ENCODE assay signal across 14 mouse cellular contexts in genomic region chr9:7870556-7871315, GRCm38 (mm10). TPM values are rescaled to one million over a fixed set of nuclear protein-coding genes. Genes with fewer than 3 reads are reported as not detected.
DNase-seq lines count a peak whose midpoint lies in the region; ATAC-seq and TF ChIP-seq lines count a peak whose summit lies in the region.
"Had no signal": no experiment of that assay in that cellular context is flagged by ENCODE, and none has a peak within 500 bp of the region (broad histone marks: within the 10 kb centered on the region; RNA-seq: fewer than 3 reads in every experiment).

No protein-coding gene starts in this region.

- no peak for TF ChIP-seq POLR2A in bone marrow, adult 2 months (IDR thresholded peaks at IDR 0.05; ENCODE audit: borderline replicate concordance, control insufficient read depth, low read depth, low read length)

- peaks cover 34% of the 10 kb centered on the region for H3K4me1 ChIP-seq in liver, embryonic 12.5 days
- H3K4me1 ChIP-seq in liver, embryonic 11.5 days (replicated peaks; ENCODE audit: control insufficient read depth, insufficient read depth, low read length): peaks cover 6% of the 10 kb centered on the region
- H3K4me1 ChIP-seq in bone marrow, adult 2 months (ENCODE audit: control insufficient read depth, insufficient read depth, low read length): peaks cover 7% of the 10 kb centered on the region
- H3K4me1 ChIP-seq in hindbrain, embryonic 10.5 days (replicated peaks): peaks cover 10% of the 10 kb centered on the region

- H3K36me3 ChIP-seq in liver, embryonic 12.5 days: peaks cover 13% of the 10 kb centered on the region
- no peaks in the 10 kb centered on the region for H3K36me3 ChIP-seq in liver, embryonic 11.5 days (ENCODE audit: control insufficient read depth, insufficient read depth, low read length)
- peaks cover 10% of the 10 kb centered on the region for H3K36me3 ChIP-seq in splenic B cell, adult 2 months (ENCODE audit: control insufficient read depth, insufficient read depth, low read length, poor library complexity, severe bottlenecking)
- no peaks in the 10 kb centered on the region for H3K36me3 ChIP-seq in hindbrain, embryonic 10.5 days

- 0 out of 2 replicates have a peak overlapping the region, but pooled peaks have one; percentile 88 for H3K4me2 ChIP-seq in liver, embryonic 12.5 days
- no peak overlapping the region for H3K4me2 ChIP-seq in liver, embryonic 11.5 days
- H3K4me2 ChIP-seq: embryonic facial prominence, embryonic 12.5 days had no signal

- TF ChIP-seq CTCF in bone marrow, adult 2 months (IDR thresholded peaks at IDR 0.05; ENCODE audit: control insufficient read depth, insufficient read depth, low read length): no peak

- no peak for DNase-seq in liver, embryonic 11.5 days (ENCODE audit: low spot score)
- DNase-seq in lung, adult 18-20 months: peak; percentile 73 to 78
- peak; percentile 72 for DNase-seq in splenic B cell, adult 2 months (ENCODE audit: low read depth, low spot score)
- no peak for DNase-seq in layer of hippocampus, adult 8-10 months (ENCODE audit: low spot score in 2 of 2)
- DNase-seq in hindbrain, embryonic 10.5 days (ENCODE audit: low spot score): no peak
- DNase-seq: adrenal gland, adult 8-10 months; cerebellum, adult 9-10 months; kidney, adult 9 months; right cerebral cortex, adult 18-20 months had no signal

- H3K4me3 ChIP-seq in liver, embryonic 12.5 days: no peak overlapping the region
- H3K4me3 ChIP-seq in liver, embryonic 11.5 days (ENCODE audit: low read depth, low read length): no peak overlapping the region
- H3K4me3 ChIP-seq in bone marrow, adult 2 months (replicated peaks; ENCODE audit: control insufficient read depth, low read depth, low read length): peak overlapping the region; percentile 61
- no peak overlapping the region for H3K4me3 ChIP-seq in hindbrain, embryonic 10.5 days
- H3K4me3 ChIP-seq: embryonic facial prominence, embryonic 12.5 days had no signal

- WGBS in liver, embryonic 12.5 days (ENCODE audit: insufficient replicate concordance): 75% methylated on average over 10 of the region's 10 CpGs
- 86% methylated on average over 10 of the region's 10 CpGs for WGBS in liver, embryonic 11.5 days
- WGBS in bone marrow, adult 2 months: 59% methylated on average over 10 of the region's 10 CpGs
- WGBS in hindbrain, embryonic 10.5 days: 90% methylated on average over 10 of the region's 10 CpGs

- no peaks in the 10 kb centered on the region for H3K9me3 ChIP-seq in liver, embryonic 12.5 days (replicated peaks)
- no peaks in the 10 kb centered on the region for H3K9me3 ChIP-seq in liver, embryonic 11.5 days (ENCODE audit: control insufficient read depth, low read length)
- H3K9me3 ChIP-seq in hindbrain, embryonic 10.5 days: no peaks in the 10 kb centered on the region
- H3K9me3 ChIP-seq: embryonic facial prominence, embryonic 12.5 days had no signal

- no peak for ATAC-seq in liver, embryonic 12.5 days
- ATAC-seq in liver, embryonic 11.5 days (replicated peaks; ENCODE audit: low FRiP score): no peak
- ATAC-seq: forebrain, embryonic 16.5 days had no signal

- peak overlapping the region; percentile 1; the same call in 1 of the 2 replicates for H3K27ac ChIP-seq in liver, embryonic 12.5 days
- no peak overlapping the region for H3K27ac ChIP-seq in liver, embryonic 11.5 days (ENCODE audit: low read depth, low read length)
- peak overlapping the region; percentile 92 for H3K27ac ChIP-seq in bone marrow, adult 2 months (ENCODE audit: control insufficient read depth, insufficient read depth, low read depth, low read length, poor library complexity)
- H3K27ac ChIP-seq in hindbrain, embryonic 10.5 days: no peak overlapping the region
- H3K27ac ChIP-seq: embryonic facial prominence, embryonic 12.5 days; liver, embryonic 14.5 days had no signal

- no peak overlapping the region for H3K9ac ChIP-seq in liver, embryonic 12.5 days
- no peak overlapping the region for H3K9ac ChIP-seq in liver, embryonic 11.5 days (ENCODE audit: low read depth, low read length)
- H3K9ac ChIP-seq: embryonic facial prominence, embryonic 12.5 days; liver, embryonic 14.5 days had no signal

- no peaks in the 10 kb centered on the region for H3K27me3 ChIP-seq in liver, embryonic 12.5 days (replicated peaks)
- no peaks in the 10 kb centered on the region for H3K27me3 ChIP-seq in liver, embryonic 11.5 days (replicated peaks; ENCODE audit: control insufficient read depth, insufficient read depth, low read length)
- H3K27me3 ChIP-seq in splenic B cell, adult 2 months (ENCODE audit: control insufficient read depth, insufficient read depth, low read length, poor library complexity, severe bottlenecking): no peaks in the 10 kb centered on the region
- no peaks in the 10 kb centered on the region for H3K27me3 ChIP-seq in hindbrain, embryonic 10.5 days (ENCODE audit: insufficient read depth, poor library complexity, severe bottlenecking)
- H3K27me3 ChIP-seq: embryonic facial prominence, embryonic 12.5 days had no signal

RNA-seq across cellular contexts. Expression of gene Birc3, which starts 2.2 kb away (rescaled TPM):
- polyA plus RNA-seq in liver, embryonic 12.5 days (2016; fragmentation: Nextera tagmentation; extraction: Ambion mirVana): 6.7 and 6.9 TPM in 2 replicates
- 8.9 and 10.5 TPM in 2 replicates for polyA plus RNA-seq in liver, embryonic 11.5 days (2014; fragmentation: Nextera tagmentation; extraction: Ambion mirVana)
- 21.9 and 45.9 TPM in 2 replicates for polyA plus RNA-seq in bone marrow, adult 2 months (2011; ENCODE audit: insufficient read depth, insufficient read length, low replicate concordance, missing spikeins)
- total RNA-seq in layer of hippocampus, adult 8-10 months (2022): 1 to 10 TPM; 2.3 to 5.4 (median 3.6) TPM
- polyA plus RNA-seq in hindbrain, embryonic 10.5 days (2016; fragmentation: Nextera tagmentation; extraction: Ambion mirVana): 3.3 and 3.8 TPM in 2 replicates

RNA-seq across cellular contexts. Expression of gene Birc2, which starts 33.9 kb away (rescaled TPM):
- polyA plus RNA-seq in liver, embryonic 12.5 days (2016; fragmentation: Nextera tagmentation; extraction: Ambion mirVana): 15.0 and 15.6 TPM in 2 replicates
- polyA plus RNA-seq in liver, embryonic 11.5 days (2014; fragmentation: Nextera tagmentation; extraction: Ambion mirVana): 26.6 and 28.1 TPM in 2 replicates
- polyA plus RNA-seq in bone marrow, adult 2 months (2011; ENCODE audit: insufficient read depth, insufficient read length, low replicate concordance, missing spikeins): 25.9 and 41.1 TPM in 2 replicates
- 10 to 100 TPM; 29.8 to 40.3 (median 34.9) TPM for total RNA-seq in layer of hippocampus, adult 8-10 months (2022)
- 26.6 and 34.6 TPM in 2 replicates for polyA plus RNA-seq in hindbrain, embryonic 10.5 days (2016; fragmentation: Nextera tagmentation; extraction: Ambion mirVana)

Comparison
In these comparisons a context has a peak if more than half of its experiments do, and no peak if none do; other contexts are left out.
1. H3K27ac ChIP-seq: peak in liver, embryonic 12.5 days (single experiment) and bone marrow, adult 2 months (single experiment); none in liver, embryonic 11.5 days (single experiment) and hindbrain, embryonic 10.5 days (single experiment).
2. DNase-seq: peak in lung, adult 18-20 months (2 of 2) and splenic B cell, adult 2 months (single experiment); none in liver, embryonic 11.5 days (single experiment), layer of hippocampus, adult 8-10 months (0 of 2) and hindbrain, embryonic 10.5 days (single experiment).